Mouse (Mus musculus): Measurements from ENCODE around the gene 2310030G06Rik.

2310030G06Rik gene

DNA sequence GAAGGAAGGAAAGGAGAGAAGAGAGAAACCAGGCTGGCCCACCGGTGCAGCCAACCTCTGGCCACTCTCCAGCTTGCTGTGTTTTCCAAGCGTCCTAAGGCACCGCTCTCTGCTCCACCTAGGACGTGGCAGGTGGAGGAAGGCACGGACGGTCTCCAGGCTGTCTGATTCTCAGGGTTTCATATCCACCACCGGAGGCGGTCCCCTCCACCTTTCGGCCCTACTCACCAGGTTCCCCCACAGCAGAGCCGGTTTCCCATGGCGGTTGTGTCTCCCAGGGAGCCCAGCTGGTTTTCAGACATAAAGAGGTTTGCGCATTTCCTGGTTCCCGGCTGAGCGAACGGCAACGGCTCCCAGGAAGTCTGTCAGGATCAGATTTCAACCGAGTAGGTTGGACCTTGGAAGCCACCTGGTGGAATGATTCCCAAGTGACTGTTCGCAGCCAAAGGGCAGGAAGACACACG is at the start of gene 2310030G06Rik:
Gene 2310030G06Rik (minus strand): TSS at position 323 of the 464 bp plus-strand sequence.
- DNase-seq (ENCODE audit: low spot score): no peak

DNA sequence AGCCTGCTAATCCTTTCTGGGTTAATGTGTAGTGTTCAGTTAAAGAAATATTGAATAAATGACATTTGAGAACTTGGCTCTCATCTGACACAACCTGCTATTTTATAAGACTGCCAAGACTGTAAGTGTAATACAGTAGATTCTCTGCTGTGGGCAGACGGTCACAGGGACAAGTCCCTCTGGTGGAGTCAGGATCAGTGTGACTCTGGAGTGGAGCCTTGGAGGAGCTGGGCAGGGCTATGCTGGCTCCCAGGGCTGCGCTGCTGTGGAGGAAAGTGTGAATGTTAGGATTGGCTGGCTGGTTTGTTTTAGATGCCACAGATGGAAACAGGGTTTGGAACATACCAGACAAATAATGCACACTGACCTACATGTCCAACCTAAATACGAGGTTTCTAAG is 48.9 kb upstream of the 2310030G06Rik start:
- no peak for DNase-seq (ENCODE audit: low spot score)

DNA sequence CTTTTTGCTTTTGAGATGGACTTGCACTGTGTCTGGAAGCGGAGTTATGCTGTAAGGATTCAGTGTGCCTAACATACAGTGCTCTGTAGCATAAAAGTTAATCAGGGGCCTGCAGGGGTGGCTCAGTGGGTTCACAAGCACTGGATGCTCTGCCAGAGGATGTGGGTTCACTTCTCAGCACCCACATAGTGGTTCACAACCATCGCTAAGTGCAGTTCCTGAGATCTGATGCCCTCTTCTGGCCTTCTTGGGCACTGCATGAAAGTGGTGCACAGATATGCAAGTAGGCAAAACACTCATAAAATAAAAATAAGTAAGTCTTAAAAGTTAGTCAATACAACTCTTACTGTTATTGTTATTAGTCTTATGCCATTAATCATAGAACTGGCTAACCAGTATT is 35.8 kb upstream of the 2310030G06Rik start:
- DNase-seq (ENCODE audit: low spot score): no peak

DNA sequence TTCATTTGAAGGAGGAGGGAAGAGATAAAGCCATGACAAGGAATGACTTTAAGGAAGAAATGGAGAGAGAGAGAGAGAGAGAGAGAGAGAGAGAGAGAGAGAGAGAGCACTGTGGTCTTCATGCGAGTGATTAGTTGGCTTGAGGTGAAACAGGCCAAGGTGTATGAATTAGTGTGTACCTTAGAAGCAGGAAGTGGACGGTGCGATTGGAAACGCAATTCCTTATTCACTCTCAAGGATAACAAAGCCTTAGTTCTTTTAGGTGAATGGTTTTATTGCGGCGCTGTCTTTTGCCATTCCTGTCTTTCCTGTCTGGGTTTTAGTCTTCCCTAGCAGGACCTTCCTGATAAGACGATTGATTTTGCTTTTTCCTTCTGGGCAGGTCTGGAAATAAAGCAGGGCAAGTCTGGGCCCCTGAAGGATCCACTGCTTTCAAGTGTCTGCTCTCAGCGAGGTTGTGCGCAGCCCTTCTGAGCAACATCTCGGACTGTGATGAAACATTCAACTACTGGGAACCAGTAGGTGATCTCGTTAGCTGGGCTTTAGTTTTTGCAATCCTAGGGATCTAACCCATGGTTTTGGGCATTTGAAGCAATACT is 29.9 kb upstream of the 2310030G06Rik start:
- no peak for DNase-seq (ENCODE audit: low spot score)

DNA sequence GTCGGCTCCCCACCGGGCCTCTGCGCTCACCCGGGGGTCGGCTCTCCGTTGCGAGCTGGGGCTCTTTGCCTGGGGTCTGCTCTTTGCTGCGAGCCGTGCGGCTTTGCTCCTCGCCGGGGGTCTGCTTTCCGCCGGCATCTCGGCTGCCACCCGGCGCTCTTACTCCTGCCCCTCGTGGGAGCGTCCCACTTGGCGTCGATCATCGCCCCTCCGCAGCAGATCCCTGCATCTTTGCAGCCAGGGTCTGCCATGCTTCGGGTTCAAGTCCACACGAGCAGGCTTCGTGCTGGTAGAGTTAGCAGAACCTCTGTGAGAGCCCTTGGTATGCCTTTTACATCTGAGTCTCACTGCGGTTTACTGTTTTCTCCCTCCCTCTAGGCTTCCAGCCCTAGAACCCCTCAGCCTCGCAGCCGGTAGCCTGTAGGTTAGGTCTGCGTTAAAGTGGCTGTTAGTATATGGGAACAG is 29.4 kb upstream of the 2310030G06Rik start:
- DNase-seq (ENCODE audit: low spot score): no peak

DNA sequence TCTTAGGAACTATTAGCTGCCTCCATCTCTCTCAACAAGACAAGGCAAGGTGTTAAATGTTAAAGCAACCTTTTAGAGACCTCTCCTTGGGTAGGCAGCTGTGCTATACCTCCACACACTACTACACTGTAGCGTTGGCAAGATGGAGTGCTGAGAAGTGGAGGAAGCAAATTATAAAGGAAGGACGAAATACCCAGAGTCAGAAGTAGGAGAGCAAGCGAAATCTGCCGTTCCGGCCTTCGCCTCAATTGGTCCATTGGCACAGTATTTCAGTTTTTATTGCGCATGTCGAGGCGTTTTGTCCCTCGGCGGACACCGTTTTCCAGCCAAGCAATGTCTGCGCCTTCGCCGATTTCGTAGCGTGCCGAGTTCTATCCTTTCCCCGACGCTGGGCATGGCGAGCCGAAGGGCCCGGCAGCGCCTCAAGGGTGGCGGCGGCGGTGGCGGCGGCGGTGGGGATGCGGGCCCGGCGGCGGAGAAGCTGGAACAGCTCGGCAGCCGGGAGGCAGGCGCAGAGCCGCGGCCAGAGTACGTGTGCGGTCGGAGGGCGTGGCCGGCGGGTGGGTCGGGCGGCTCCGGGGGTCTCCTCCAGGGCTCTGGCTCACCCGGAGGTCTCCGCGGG is 28.8 kb upstream of the 2310030G06Rik start, which contains the start of the genes Alg9 and 1110032A03Rik:
Gene Alg9 (plus strand): TSS at position 29 of the 622 bp plus-strand sequence.
Gene 1110032A03Rik (minus strand): TSS at position 530 of the 622 bp plus-strand sequence.
- DNase-seq (ENCODE audit: low spot score): peak; percentile 93

DNA sequence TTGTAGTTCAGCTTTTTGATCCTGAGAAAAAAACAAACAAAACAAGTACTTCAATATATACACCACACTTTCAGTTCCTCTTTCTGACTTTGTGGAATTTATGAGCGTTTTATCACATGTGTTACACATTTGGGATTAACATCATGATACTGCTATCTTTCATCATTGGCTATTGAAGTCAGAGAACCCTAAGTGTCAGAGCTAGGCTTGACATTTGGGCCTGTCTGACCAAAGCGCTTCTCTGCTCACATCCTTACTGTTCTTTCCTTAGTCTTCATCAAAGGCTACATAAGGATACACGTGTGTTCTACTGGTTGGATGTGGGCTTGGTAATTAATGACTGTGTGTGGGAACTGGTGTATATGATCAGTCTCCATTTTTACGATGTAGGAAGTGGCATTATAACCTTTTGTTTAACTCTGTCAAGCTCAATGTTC is 27.7 kb upstream of the 2310030G06Rik start:
- no peak for DNase-seq (ENCODE audit: low spot score)

DNA sequence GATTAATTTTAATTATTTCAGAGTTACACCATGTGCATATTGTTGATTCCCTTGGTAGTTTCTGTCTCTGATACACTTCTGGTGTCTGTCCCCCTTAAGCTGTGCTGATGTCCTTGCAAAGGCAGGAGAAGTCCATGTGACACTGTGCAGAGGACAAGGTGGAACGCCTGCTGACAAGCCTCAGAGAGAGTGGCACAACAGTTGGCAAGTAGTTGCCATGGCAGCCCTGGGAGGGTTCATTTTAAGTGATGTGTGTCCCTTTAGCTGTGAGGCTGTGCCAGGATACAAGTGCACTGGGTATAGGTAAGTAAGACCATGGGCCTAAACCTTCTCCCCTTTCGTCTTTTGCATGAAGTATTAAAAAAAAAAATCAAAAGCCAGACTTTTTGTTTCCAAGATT is 23.7 kb upstream of the 2310030G06Rik start:
- DNase-seq (ENCODE audit: low spot score): no peak

DNA sequence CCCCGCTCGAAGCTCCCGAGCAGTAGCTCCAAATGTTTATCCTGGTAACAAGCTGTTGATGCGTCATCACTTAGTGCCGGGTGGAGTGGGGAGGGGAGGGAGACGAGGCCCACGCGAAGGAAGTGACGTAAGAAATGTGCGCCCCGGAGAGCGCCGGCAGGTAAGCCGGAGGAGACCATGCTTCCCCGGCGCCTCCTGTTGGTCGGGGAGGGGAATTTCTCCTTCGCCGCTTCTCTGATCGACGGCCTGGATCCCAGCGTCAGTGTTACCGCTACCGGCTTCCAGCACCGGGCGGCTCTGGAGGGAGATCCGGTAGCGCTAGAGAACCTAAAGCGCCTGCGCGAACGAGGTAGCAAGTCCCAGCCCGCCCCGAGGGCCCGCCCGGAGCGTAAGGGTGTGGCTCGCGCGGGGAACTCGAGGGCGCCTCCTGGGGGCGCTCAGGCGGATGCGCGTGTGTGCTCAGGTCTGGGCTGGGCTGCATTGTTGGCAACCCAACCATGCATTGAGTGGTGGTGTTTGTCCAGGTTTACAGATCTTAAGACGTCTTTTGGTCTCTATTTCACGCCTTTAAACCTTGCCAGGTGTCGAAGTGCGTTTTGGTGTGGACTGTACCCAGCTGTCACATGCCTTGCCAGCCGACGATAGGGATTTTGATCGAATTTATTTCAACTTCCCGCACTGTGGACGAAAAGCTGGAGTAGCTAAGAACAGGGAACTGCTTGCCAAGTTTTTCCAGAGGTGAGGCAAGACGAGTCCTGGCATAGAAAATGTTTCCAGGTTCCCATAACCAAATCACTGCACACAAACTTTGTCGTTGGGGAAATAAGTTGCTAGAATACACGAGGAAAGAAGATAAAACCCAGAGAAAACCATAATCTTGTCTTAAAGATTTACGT is 22.0 kb upstream of the 2310030G06Rik start, which contains the start of gene Fdxacb1:
Gene Fdxacb1 (plus strand): TSS at position 130 of the 896 bp plus-strand sequence.
- peak; percentile 88 for DNase-seq (ENCODE audit: low spot score)

DNA sequence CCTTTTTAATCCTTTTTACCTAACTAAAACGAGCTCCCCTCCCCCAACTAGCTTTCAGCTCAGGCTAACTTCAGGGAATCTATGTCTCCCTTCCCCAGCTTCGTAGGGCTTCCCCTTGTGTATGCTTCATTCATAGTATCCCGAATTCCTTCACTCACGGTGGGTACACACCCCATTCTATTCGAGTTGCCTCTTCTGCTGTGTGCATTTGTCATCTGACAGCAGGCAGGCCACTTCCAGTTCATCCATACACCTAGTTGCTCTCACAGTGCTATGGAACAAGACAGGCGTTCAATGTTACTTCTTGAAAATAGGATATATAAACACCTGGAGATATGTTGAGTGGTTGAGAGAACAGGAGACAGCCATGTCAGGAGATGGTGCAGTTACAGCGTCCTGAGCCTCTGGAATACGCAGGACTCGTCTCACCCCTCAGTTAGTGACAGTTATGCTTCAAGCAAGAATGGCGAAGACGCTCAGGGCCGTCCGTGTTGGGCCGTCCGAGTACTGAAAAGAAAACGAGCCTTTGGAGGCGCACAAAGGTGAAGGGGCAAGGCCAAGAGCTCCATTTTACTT is 21.3 kb upstream of the 2310030G06Rik start:
- DNase-seq (ENCODE audit: low spot score): no peak

DNA sequence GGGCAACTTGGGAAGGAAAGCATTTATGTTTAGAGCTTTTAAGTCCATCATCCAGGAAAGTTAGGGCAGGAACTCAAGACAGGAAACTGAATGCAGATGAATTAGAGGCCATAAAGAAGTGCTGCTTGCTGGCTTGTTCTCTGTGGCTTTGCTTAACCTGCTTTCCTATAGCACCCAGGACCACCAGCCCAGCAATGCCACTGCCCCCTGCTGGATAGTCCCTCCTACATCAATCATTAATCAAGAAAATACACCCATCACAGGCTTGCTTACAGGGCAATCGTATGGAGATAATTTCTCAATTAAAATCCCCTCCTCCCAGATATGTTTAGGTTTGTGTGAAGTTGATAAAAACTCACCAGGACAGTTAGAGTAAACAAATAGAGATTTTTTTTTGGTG is 17.0 kb upstream of the 2310030G06Rik start:
- DNase-seq (ENCODE audit: low spot score): no peak

DNA sequence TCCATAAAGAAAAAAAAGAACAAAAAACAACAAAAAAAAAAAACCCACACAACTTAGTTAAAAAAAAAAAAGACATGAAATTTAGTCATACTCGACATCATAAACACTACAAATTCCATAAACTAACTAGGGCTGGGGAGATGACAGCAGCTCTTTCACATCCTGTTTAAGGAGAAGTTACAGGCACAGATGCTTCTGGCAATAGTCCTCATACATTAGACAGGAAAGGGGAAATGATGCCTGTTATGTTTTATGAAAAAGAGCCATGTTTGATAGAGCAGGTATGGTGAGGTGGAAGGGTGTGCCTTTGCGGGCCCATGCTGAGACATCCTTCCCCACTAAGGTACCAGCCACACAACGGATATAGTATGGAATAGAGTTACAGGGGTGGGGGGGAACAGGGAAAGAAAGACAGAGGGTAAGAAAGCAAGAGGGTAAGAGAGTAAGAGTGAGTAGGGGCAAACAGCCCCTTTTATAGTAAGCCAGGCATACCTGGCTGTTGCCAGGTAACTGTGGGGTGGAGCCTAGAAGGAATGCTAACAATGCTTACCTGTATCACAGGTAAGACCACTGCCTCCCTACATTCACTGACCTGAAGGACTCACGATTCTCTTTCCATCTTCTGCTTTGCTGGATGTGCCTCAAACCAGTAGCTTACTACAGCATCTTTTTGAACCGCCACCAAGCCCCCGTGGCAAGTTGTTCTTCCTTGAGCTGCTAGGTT is 15.3 kb upstream of the 2310030G06Rik start:
- DNase-seq (ENCODE audit: low spot score): no peak

DNA sequence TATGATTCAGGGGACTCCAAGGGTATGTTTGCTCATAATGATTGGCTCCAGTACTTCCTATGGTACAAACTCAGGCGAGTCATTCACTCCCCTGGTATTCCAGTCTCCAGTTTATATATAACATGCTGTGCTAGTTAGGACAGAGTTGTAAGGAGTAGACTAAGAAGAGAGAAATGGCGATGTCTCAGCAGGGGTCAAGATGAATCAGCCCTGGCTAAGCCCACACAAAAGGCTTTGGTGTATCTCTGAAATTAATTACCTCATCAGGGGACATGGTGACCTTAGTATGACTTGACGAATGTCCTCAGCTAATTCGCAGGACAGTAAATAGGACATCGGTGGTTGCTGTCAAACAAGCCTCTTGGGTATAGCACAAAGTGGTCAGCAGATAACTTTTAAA is 10.4 kb upstream of the 2310030G06Rik start:
- no peak for DNase-seq (ENCODE audit: low spot score)

DNA sequence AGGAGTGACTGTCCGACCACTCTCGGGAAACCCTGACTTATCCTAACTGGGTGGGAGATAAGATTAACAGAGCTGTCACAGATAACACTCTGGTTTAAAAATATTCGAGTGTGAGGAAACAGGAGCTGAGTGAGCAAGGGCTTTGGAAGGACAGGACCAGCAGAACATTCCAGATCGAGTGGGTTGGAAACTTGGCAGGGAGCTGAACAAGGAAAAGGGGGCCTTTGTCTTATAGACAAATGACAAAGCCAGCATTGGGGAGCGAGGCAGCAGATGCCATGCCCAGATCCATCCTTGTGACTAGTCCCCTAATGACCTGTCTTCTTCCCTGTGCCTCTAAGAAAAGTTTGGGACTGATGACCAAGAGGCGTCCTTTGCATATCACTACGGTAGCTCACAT is 7.6 kb upstream of the 2310030G06Rik start:
- DNase-seq (ENCODE audit: low spot score): no peak

DNA sequence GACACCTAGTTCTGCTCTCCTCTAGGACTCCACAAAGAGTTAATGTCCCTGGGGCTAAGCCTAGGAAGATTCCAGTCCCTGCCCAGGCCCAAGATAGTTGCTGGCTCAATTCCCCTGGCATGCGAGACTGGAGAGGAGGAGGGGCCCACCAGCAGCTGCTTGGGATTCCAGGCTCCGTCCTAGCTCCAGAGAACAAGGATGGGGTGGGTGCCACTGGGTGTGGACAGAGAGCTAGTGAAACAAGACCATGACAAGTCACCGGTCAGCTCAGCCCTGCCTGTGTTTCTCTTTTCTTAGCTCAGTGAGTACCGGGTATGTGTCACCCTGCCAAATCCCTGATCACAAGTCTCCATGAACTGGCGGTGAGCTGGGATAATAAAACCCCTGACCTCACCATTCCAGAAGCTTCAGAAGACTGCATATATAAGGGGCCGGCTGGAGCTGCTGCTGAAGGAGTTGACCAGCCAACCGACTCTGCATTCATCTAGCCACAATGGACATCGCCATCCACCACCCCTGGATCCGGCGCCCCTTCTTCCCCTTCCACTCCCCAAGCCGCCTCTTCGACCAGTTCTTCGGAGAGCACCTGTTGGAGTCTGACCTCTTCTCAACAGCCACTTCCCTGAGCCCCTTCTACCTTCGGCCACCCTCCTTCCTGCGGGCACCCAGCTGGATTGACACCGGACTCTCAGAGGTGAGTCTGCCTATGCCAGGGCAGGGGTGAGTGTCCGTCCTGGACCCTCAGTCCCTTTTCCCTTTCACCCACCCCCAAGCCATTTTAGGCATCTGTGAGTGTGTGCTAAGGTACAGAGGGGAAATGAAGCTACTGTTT is 6.7 kb upstream of the 2310030G06Rik start:
- peak; percentile 46 for DNase-seq (ENCODE audit: low spot score)

DNA sequence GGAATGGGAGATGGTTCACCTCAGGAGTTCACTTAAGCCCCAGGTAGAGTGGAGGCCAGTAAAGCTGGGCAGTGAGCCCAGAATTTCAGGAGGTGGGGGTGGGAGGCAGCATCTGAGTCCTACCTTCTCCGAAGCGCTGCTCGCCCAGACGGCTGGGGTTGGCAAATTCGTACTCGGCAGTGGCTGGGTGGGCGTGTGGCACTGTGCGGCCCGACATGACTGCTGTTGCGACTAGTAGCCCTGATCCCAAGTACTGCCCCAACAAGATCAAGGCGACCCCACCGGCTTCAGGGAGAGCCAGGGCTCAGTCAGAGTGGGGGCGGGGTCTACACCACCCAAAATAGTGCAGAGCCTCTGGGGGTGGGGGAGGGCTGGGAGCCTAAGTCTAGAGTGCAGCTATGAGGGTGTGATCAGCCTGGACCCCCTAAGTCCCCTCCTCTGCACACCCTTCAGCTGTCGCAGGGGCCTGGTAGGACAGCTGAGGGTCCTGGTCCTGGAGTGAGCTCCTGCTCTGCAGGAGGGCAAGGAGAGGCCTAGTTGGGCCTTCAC is 5.8 kb upstream of the 2310030G06Rik start, which contains the start of gene Hspb2:
Gene Hspb2 (minus strand): TSS at position 301 of the 549 bp plus-strand sequence.
- no peak for DNase-seq (ENCODE audit: low spot score)

DNA sequence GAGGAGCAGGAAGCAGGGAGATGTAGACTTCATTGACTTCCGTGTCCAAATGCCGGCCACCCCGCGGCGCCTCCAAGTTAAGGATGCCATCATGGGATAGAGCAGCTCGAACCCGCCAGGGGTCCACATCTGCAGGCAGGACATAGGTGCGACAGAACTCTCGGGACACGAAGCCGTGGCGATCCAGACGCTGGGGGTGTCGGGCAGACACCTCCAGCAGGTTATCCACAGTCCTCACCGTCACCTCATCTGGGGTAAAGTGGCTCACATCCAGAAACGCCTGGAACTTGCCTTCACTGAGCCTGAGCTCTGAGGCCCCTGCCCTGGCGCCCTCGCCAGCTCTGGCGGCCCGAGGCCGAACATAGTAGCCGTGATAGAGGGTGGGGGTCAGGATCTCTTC is 5.0 kb upstream of the 2310030G06Rik start, which contains the start of gene Cryab:
Gene Cryab (plus strand): TSS at position 3 of the 400 bp plus-strand sequence.
- no peak for DNase-seq (ENCODE audit: low spot score)

DNA sequence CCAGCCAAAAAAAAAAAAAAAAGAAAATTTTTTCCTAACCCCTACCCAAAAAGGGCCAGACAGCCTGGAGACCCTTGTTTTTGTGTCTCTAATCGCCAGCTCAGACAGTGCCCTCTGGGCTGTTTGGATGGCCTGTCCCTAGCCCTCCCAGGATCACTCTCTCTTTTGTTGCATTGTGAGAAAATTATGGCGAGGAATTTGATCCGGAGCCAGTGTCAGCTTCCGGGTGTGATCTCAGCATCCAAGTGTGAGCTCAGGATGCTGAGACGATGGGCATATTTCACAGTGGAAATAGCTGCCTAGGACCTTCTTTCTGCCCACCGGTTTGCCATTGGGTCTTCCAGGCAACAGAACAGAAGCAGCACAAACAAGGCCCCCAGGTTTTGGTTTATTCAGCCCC is 4.4 kb upstream of the 2310030G06Rik start:
- no peak for DNase-seq (ENCODE audit: low spot score)

DNA sequence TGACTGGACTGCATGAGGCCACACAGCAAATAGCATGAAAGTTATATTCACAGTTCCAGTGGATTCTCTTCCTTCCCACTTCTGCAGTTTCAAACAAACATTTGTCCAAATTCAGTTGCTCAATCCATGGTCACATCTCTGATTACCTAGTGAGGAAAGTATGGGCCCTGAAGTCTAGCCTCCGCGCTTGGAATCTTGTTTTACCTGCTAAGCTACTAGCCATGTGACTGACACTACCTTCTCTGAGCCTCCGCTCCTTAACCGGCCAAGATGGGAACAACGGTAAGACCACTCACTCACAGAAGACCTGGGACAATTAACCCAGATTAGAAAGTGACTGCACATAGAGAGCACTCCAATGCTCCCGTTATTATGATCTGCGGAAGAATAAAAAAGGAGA is 530 bp downstream of the 2310030G06Rik start:
- no peak for DNase-seq (ENCODE audit: low spot score)

DNA sequence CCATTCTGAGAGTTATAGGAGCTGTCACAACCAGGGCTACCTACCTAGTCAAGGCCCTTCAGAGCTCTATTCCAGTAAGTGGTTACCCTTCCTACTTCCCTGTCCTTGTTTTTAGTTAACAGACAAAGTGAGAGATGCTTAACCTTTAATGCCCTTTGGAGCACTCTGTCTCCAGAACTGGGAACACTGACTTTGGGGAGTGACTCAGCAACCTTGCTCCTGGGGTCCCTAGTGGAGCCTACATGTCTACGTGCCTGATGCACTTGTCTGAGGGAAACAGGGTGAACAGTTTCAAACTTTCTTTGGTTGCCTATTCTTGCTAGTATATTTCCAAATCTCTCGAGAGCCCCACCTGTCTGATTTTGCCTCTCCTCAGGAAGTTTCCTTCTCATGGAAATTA is 3.6 kb downstream of the 2310030G06Rik start:
- no peak for DNase-seq (ENCODE audit: low spot score)

All from ovary, postnatal 10 days (tissue).